Comparison of ENCODE assay signal across 10 mouse cellular contexts in the genomic region with DNA sequence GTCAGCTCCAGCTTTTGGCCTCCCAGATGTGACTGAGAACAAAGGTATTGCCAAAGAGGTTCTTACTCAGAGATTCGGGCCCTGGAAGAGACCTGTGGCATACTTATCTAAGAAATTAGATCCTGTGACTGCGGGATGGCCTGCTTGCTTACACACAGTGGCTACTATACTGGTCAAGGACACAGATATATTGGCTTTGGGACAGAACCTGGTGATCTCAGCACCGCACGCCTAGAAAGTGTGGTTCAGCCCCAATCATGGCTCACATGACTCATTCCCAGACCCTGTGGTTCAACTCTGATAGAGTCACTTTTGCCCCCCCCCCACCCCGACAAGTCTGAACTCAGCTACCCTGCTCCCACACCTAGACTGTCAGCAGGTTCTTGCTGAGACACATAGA. TPM values are rescaled to one million over a fixed set of nuclear protein-coding genes. Genes with fewer than 3 reads are reported as not detected.
"Had no signal": no experiment of that assay in that cellular context is flagged by ENCODE, and none has a peak within 500 bp of the region (broad histone marks: within the 10 kb centered on the region; RNA-seq: fewer than 3 reads in every experiment).

No protein-coding gene starts in this region.

- DNase-seq: kidney, adult 9 months; kidney, postnatal 14 days; kidney, postnatal 4 days; lung, adult 2 months; lung, postnatal 14 days; lung, postnatal 4 days; midbrain, embryonic 14.5 days; thymus, adult 18-20 months; thymus, postnatal 4 days had no signal

RNA-seq across cellular contexts. Expression of gene Podn, which starts 40.7 kb away (rescaled TPM):
- total RNA-seq: megakaryocyte-erythroid progenitor cell, adult 5-6 weeks had no signal
